Comparison of ENCODE assay signal across 8 mouse cellular contexts in genomic region chr12:24974446-24975114, GRCm38 (mm10). TPM values are rescaled to one million over a fixed set of nuclear protein-coding genes. Genes with fewer than 3 reads are reported as not detected.
DNase-seq lines count a peak whose midpoint lies in the region; ATAC-seq and TF ChIP-seq lines count a peak whose summit lies in the region.

Gene Kidins220 (plus strand): TSS chr12:24974925.

- no peak for TF ChIP-seq EP300 in CH12.LX (IDR thresholded peaks at IDR 0.05; ENCODE audit: low read length)
- TF ChIP-seq EP300 in heart, postnatal 0 days (IDR thresholded peaks at IDR 0.05; ENCODE audit: low read depth), result no peak

- H3K27me3 ChIP-seq in CH12.LX (replicated peaks), result no peaks in the 10 kb centered on the region
- no peaks in the 10 kb centered on the region for H3K27me3 ChIP-seq in forebrain, embryonic 12.5 days
- no peaks in the 10 kb centered on the region for H3K27me3 ChIP-seq in heart, postnatal 0 days (ENCODE audit: control insufficient read depth, insufficient read depth, low read length)
- H3K27me3 ChIP-seq in liver, embryonic 16.5 days (ENCODE audit: control insufficient read depth, insufficient read depth, low read depth, low read length), result no peaks in the 10 kb centered on the region
- no peaks in the 10 kb centered on the region for H3K27me3 ChIP-seq in neural tube, embryonic 13.5 days
- H3K27me3 ChIP-seq in testis, adult 2 months (ENCODE audit: control insufficient read depth, insufficient read depth, low read length), result no peaks in the 10 kb centered on the region

- DNase-seq in CH12.LX (ENCODE audit: extremely low read depth), result peak; percentile 94
- DNase-seq in c-Kit-positive CD71-positive TER-119-negative erythroid progenitor cells, embryonic 14.5 days (ENCODE audit: low read depth), result peak; percentile 86
- DNase-seq in heart, postnatal 0 days (ENCODE audit: low spot score), result peak; percentile 92
- peak; percentile 99 for DNase-seq in kidney, postnatal 4 days

- no peaks in the 10 kb centered on the region for H3K9me3 ChIP-seq in CH12.LX (replicated peaks; ENCODE audit: low read length)
- no peaks in the 10 kb centered on the region for H3K9me3 ChIP-seq in forebrain, embryonic 12.5 days
- no peaks in the 10 kb centered on the region for H3K9me3 ChIP-seq in heart, postnatal 0 days (replicated peaks; ENCODE audit: control insufficient read depth, low read length)
- no peaks in the 10 kb centered on the region for H3K9me3 ChIP-seq in liver, embryonic 16.5 days (replicated peaks; ENCODE audit: control insufficient read depth, low read length)
- H3K9me3 ChIP-seq in neural tube, embryonic 13.5 days, result no peaks in the 10 kb centered on the region

- peaks cover 3 to 19% of the 10 kb centered on the region in 2 experiments for H3K36me3 ChIP-seq in CH12.LX (replicated peaks in 1 of 2; ENCODE audit: control insufficient read depth in 1 of 2, insufficient read depth in 1 of 2, low read length in 1 of 2)
- no peaks in the 10 kb centered on the region for H3K36me3 ChIP-seq in forebrain, embryonic 12.5 days (replicated peaks)
- H3K36me3 ChIP-seq in heart, postnatal 0 days (replicated peaks; ENCODE audit: control insufficient read depth, insufficient read depth, low read length), result 0 out of 2 replicates have a peak, but pooled peaks cover 5% of the 10 kb centered on the region
- no peaks in the 10 kb centered on the region for H3K36me3 ChIP-seq in liver, embryonic 16.5 days (ENCODE audit: control insufficient read depth, insufficient read depth)
- H3K36me3 ChIP-seq in neural tube, embryonic 13.5 days, result no peaks in the 10 kb centered on the region
- H3K36me3 ChIP-seq in testis, adult 2 months (ENCODE audit: control insufficient read depth, insufficient read depth, low read length), result no peaks in the 10 kb centered on the region

- H3K4me1 ChIP-seq in CH12.LX (ENCODE audit: control insufficient read depth in 1 of 2, insufficient read depth in 2 of 2), result peaks cover 5 to 42% of the 10 kb centered on the region in 2 experiments
- peaks cover 18% of the 10 kb centered on the region for H3K4me1 ChIP-seq in forebrain, embryonic 12.5 days
- peaks cover 27% of the 10 kb centered on the region for H3K4me1 ChIP-seq in heart, postnatal 0 days (ENCODE audit: control insufficient read depth, insufficient read depth)
- peaks cover 20% of the 10 kb centered on the region for H3K4me1 ChIP-seq in liver, embryonic 16.5 days (ENCODE audit: control insufficient read depth, low read depth, low read length)
- peaks cover 24% of the 10 kb centered on the region for H3K4me1 ChIP-seq in neural tube, embryonic 13.5 days (replicated peaks)
- peaks cover 18% of the 10 kb centered on the region for H3K4me1 ChIP-seq in testis, adult 2 months (ENCODE audit: control insufficient read depth, insufficient read depth, low read length)

- no peak for TF ChIP-seq CTCF in CH12.LX (conservative IDR thresholded peaks at IDR 0.05 in 1 of 2, IDR thresholded peaks at IDR 0.05 in 1 of 2; ENCODE audit: low read depth in 2 of 2, low read length in 2 of 2)
- TF ChIP-seq CTCF in heart, postnatal 0 days (IDR thresholded peaks at IDR 0.05; ENCODE audit: low read depth), result no peak
- no peak; the same call in 1 of the 2 replicates for TF ChIP-seq CTCF in testis, adult 2 months (IDR thresholded peaks at IDR 0.05; ENCODE audit: control insufficient read depth, insufficient read depth, insufficient replicate concordance, low read depth, low read length)

- peaks cover 29% of the 10 kb centered on the region for H3K79me2 ChIP-seq in CH12.LX (replicated peaks; ENCODE audit: control insufficient read depth, extremely low read depth, insufficient read depth, poor library complexity, severe bottlenecking)

- H3K4me3 ChIP-seq in CH12.LX (replicated peaks in 1 of 3; ENCODE audit: low read depth in 2 of 3, low read length in 2 of 3, poor library complexity in 1 of 3), result peak within 1 kb of the TSS; percentile 83 to 91 (median 88)
- H3K4me3 ChIP-seq in forebrain, embryonic 12.5 days (replicated peaks), result peak within 1 kb of the TSS; percentile 85
- H3K4me3 ChIP-seq in heart, postnatal 0 days (ENCODE audit: low read depth, low read length), result peak within 1 kb of the TSS; percentile 78
- peak within 1 kb of the TSS; percentile 89 for H3K4me3 ChIP-seq in liver, embryonic 16.5 days (ENCODE audit: low read depth, low read length)
- H3K4me3 ChIP-seq in neural tube, embryonic 13.5 days, result peak within 1 kb of the TSS; percentile 66
- H3K4me3 ChIP-seq in testis, adult 2 months (ENCODE audit: control insufficient read depth, low read depth, low read length), result peak within 1 kb of the TSS; percentile 98

- peak within 1 kb of the TSS; percentile 88 for H3K27ac ChIP-seq in CH12.LX (ENCODE audit: insufficient read depth, low read depth)
- peak within 1 kb of the TSS; percentile 93 for H3K27ac ChIP-seq in forebrain, embryonic 12.5 days
- peak within 1 kb of the TSS; percentile 94 for H3K27ac ChIP-seq in heart, postnatal 0 days (ENCODE audit: low read depth)
- peak within 1 kb of the TSS; percentile 90 for H3K27ac ChIP-seq in liver, embryonic 16.5 days (ENCODE audit: low read length)
- peak within 1 kb of the TSS; percentile 96 for H3K27ac ChIP-seq in neural tube, embryonic 13.5 days (replicated peaks)
- H3K27ac ChIP-seq in testis, adult 2 months (ENCODE audit: control insufficient read depth, insufficient read depth, low read depth, low read length), result peak within 1 kb of the TSS; percentile 90

- peak within 1 kb of the TSS; percentile 87 for H3K4me2 ChIP-seq in CH12.LX (ENCODE audit: insufficient read depth, low read depth, poor library complexity, severe bottlenecking)
- H3K4me2 ChIP-seq in forebrain, embryonic 12.5 days, result peak within 1 kb of the TSS; percentile 58
- H3K4me2 ChIP-seq in heart, postnatal 0 days (ENCODE audit: low read depth, low read length), result peak within 1 kb of the TSS; percentile 66
- H3K4me2 ChIP-seq in liver, embryonic 16.5 days (ENCODE audit: low read depth, low read length), result peak within 1 kb of the TSS; percentile 89
- H3K4me2 ChIP-seq in neural tube, embryonic 13.5 days, result peak within 1 kb of the TSS; percentile 56

- peak; percentile 84 for TF ChIP-seq POLR2A in CH12.LX (IDR thresholded peaks at IDR 0.05; ENCODE audit: low read depth, low read length)
- TF ChIP-seq POLR2A in testis, adult 2 months (IDR thresholded peaks at IDR 0.05; ENCODE audit: control insufficient read depth, low read depth, low read length), result peak; percentile 98

- dilution Hi-C loops in CH12.LX (cut with MboI; ENCODE audit: extremely low pct_ligation_motif_present, extremely low pct_unique_long_range_greater_than_20kb, low sequenced_read_pairs), result no loop called here

- TF ChIP-seq RAD21 in CH12.LX (IDR thresholded peaks at IDR 0.05; ENCODE audit: low read depth, low read length), result no peak

- WGBS in forebrain, embryonic 12.5 days, result 15% methylated on average over 29 of the region's 29 CpGs
- WGBS in heart, postnatal 0 days, result 14% methylated on average over 29 of the region's 29 CpGs
- WGBS in liver, embryonic 16.5 days (ENCODE audit: insufficient replicate concordance), result 13% methylated on average over 29 of the region's 29 CpGs
- WGBS in neural tube, embryonic 13.5 days, result 15% methylated on average over 28 of the region's 29 CpGs

- ATAC-seq in forebrain, embryonic 12.5 days (ENCODE audit: low FRiP score), result peak; percentile 95
- ATAC-seq in heart, postnatal 0 days (ENCODE audit: insufficient read depth, low read depth), result peak; percentile 97
- ATAC-seq in liver, embryonic 16.5 days (ENCODE audit: low read depth), result peak; percentile 86
- peak; percentile 91 for ATAC-seq in neural tube, embryonic 13.5 days (ENCODE audit: low read depth)

- H3K9ac ChIP-seq in CH12.LX (ENCODE audit: insufficient read depth, low read depth), result peak within 1 kb of the TSS; percentile 75
- peak within 1 kb of the TSS; percentile 71 for H3K9ac ChIP-seq in forebrain, embryonic 12.5 days
- H3K9ac ChIP-seq in heart, postnatal 0 days (replicated peaks; ENCODE audit: low read depth, low read length), result peak within 1 kb of the TSS; percentile 74
- peak within 1 kb of the TSS; percentile 80 for H3K9ac ChIP-seq in liver, embryonic 16.5 days (ENCODE audit: low read depth, low read length)
- peak within 1 kb of the TSS; percentile 79 for H3K9ac ChIP-seq in neural tube, embryonic 13.5 days

- in situ Hi-C loops in CH12.LX (cut with MboI; ENCODE audit: low pct_ligation_motif_present, low pct_unique_long_range_greater_than_20kb, low sequenced_read_pairs), result loop anchor here (25.0 kb wide), 2 partner anchors 362 to 487 kb away; partner anchors contain the start of gene Taf1b

TF ChIP-seq in CH12.LX, 34 proteins besides CTCF, POLR2A, EP300 and RAD21 (continues in another document):
- TF ChIP-seq KAT2A (IDR thresholded peaks at IDR 0.05; ENCODE audit: insufficient replicate concordance, low read length) (no peak), ETS1 (conservative IDR thresholded peaks at IDR 0.05; ENCODE audit: low read depth, low read length) (no peak; the same call in 1 of the 2 replicates), GABPA (IDR thresholded peaks at IDR 0.05; ENCODE audit: insufficient replicate concordance, low read depth, low read length) (no peak), HCFC1 (IDR thresholded peaks at IDR 0.05; ENCODE audit: low read depth, low read length) (peak; percentile 49), RCOR1 (conservative IDR thresholded peaks at IDR 0.05; ENCODE audit: low read depth, low read length) (no peak), MAFK (IDR thresholded peaks at IDR 0.05; ENCODE audit: insufficient replicate concordance, low read length) (no peak), MXI1 (IDR thresholded peaks at IDR 0.05; ENCODE audit: low read depth, low read length) (peak; percentile 83), BHLHE40 (IDR thresholded peaks at IDR 0.05; ENCODE audit: low read depth, low read length) (peak; percentile 59), CHD1 (IDR thresholded peaks at IDR 0.05; ENCODE audit: low read depth, low read length) (no peak), SMC3 (IDR thresholded peaks at IDR 0.05; ENCODE audit: low read depth, low read length) (no peak), USF1 (IDR thresholded peaks at IDR 0.05; ENCODE audit: low read depth, low read length) (peak; percentile 94), MAX (IDR thresholded peaks at IDR 0.05; ENCODE audit: low read length) (peak; percentile 97), CHD2 (IDR thresholded peaks at IDR 0.05; ENCODE audit: low read length) (no peak), PAX5 (IDR thresholded peaks at IDR 0.05; ENCODE audit: low read length) (no peak)

RNA-seq across cellular contexts. Expression of gene Kidins220, which starts in this region (rescaled TPM):
- total RNA-seq in CH12.LX (2012; rRNA removed) (39.4 and 39.5 TPM in 2 replicates), CH12.LX (2014; rRNA removed) (32.4 and 40.3 TPM in 2 replicates)
- polyA plus RNA-seq in CH12.LX (2012; ENCODE audit: insufficient read length, low read depth), result 47.8 and 67.6 TPM in 2 replicates
- 80.0 and 88.1 TPM in 2 replicates for polyA plus RNA-seq in forebrain, embryonic 12.5 days (2016; fragmentation: Nextera tagmentation; extraction: Ambion mirVana)
- 61.3 and 64.3 TPM in 2 replicates for total RNA-seq in heart, postnatal 0 days (2014; rRNA removed; ENCODE audit: low replicate concordance)
- 18.8 and 24.6 TPM in 2 replicates for polyA plus RNA-seq in heart, postnatal 0 days (2015; fragmentation: Nextera tagmentation; extraction: Ambion mirVana)
- 7.8 and 8.7 TPM in 2 replicates for polyA plus RNA-seq in liver, embryonic 16.5 days (2015; fragmentation: Nextera tagmentation; extraction: Ambion mirVana)
- polyA plus RNA-seq in neural tube, embryonic 13.5 days (2015; fragmentation: Nextera tagmentation; extraction: Ambion mirVana), result 108 and 113 TPM in 2 replicates
- polyA plus RNA-seq in testis, adult 2 months (2012; rRNA removed), result 12.0 and 14.2 TPM in 2 replicates

Comparison
In these comparisons a context has a peak if more than half of its experiments do, and no peak if none do; other contexts are left out.
1. Peak in every context shown above with its lines: DNase-seq, ATAC-seq, H3K4me3 ChIP-seq and H3K27ac ChIP-seq.